Mouse (Mus musculus): Measurements from ENCODE around the gene Foxj2. TPM values are rescaled to one million over a fixed set of nuclear protein-coding genes. Genes with fewer than 3 reads are reported as not detected.

Foxj2 gene
- polyA plus RNA-seq, 1 experiment from 2014 or later, result 6.1 TPM

DNA sequence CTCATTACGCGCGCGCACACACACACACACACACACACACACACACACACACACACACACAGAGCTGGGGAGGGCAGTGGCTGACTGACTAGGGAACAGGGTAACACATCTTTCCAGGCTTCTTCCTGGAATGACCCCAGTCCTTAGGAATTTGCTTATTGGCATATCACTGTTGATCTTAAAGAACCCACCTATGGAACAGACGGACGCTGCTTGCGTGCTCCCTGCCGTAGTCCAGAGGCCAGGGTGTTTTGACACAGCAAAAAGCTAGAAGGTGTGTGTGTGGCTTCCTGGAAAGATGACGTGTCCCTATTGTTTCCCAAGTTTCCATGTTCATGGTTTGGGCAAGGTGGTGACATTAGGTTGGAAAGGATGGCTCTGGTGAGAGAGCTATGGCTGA is 5.5 kb downstream of the Foxj2 start:
- WGBS, result 77% methylated on average over 9 of the region's 9 CpGs
- no peak for ATAC-seq (replicated peaks; ENCODE audit: extremely low read depth, insufficient read depth, low FRiP score)
- Histone ChIP-seq H3K27ac (ENCODE audit: low read length) (peak overlapping the region; percentile 21; the same call in 1 of the 2 replicates), H3K4me1 (ENCODE audit: control insufficient read depth, insufficient read depth, low read length) (peaks cover 55% of the 10 kb centered on the region), H3K4me3 (ENCODE audit: low read length) (no peak overlapping the region), H3K4me2 (ENCODE audit: low read depth, low read length) (peak overlapping the region; percentile 84), H3K9ac (ENCODE audit: low read length) (no peak overlapping the region), H3K27me3 (ENCODE audit: control insufficient read depth, insufficient read depth, low read length) (no peaks in the 10 kb centered on the region), H3K36me3 (ENCODE audit: control insufficient read depth, insufficient read depth) (peaks cover 8% of the 10 kb centered on the region; the same call in 1 of the 2 replicates), H3K9me3 (replicated peaks; ENCODE audit: control insufficient read depth, low read length) (no peaks in the 10 kb centered on the region)

DNA sequence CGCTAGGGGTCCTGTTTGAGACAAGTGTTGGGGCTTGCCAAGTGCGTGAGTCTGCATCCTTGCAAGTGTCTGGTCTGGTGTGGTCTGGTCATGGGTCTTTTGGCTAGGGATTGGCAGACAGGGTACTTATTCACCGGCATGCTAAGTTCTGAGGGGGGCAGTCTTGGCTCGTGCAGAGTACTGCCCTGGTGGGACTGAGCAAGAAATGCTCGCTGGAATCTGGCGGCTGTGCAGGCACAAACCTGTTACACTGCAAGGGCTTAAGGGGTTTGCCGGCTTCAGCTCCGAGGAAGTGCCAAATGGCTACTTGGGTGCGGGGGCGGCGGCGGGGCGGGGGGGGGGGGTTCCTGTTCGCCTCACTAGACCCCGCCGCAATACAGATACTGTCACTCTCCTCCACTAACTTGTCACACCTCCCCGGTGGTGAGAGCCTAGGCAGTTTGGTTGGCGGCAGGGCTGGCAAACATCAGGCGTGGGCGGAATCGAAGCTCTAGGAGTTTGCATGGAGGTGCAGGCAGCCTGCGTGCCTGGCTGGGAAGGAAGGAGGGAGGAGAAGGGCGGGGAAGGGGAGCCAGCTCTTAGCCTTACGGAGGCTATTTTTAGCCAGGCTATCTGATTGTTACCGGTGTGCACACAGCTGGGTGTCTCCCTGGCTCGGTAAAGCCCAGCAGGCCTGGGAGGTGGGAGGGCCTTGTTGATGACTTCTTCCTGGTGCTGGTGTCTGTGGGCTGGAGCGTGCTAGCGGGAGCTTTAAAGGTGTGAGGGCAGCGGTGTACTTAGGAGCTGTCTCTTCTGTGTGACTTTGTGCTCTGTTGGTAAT is 6.4 kb downstream of the Foxj2 start:
- peak overlapping the region; percentile 57 for H3K4me3 ChIP-seq (ENCODE audit: low read length)
- H3K27ac ChIP-seq (ENCODE audit: low read length), result peak overlapping the region; percentile 94
- H3K27me3 ChIP-seq (ENCODE audit: control insufficient read depth, insufficient read depth, low read length), result no peaks in the 10 kb centered on the region
- H3K9ac ChIP-seq (ENCODE audit: low read length), result peak overlapping the region; percentile 75
- 2% methylated on average over 29 of the region's 29 CpGs for WGBS
- H3K4me2 ChIP-seq (ENCODE audit: low read depth, low read length), result peak overlapping the region; percentile 84
- peak; percentile 90 for ATAC-seq (replicated peaks; ENCODE audit: extremely low read depth, insufficient read depth, low FRiP score)
- H3K4me1 ChIP-seq (ENCODE audit: control insufficient read depth, insufficient read depth, low read length), result peaks cover 48% of the 10 kb centered on the region
- H3K9me3 ChIP-seq (replicated peaks; ENCODE audit: control insufficient read depth, low read length), result no peaks in the 10 kb centered on the region
- peaks cover 8% of the 10 kb centered on the region; the same call in 1 of the 2 replicates for H3K36me3 ChIP-seq (ENCODE audit: control insufficient read depth, insufficient read depth)

DNA sequence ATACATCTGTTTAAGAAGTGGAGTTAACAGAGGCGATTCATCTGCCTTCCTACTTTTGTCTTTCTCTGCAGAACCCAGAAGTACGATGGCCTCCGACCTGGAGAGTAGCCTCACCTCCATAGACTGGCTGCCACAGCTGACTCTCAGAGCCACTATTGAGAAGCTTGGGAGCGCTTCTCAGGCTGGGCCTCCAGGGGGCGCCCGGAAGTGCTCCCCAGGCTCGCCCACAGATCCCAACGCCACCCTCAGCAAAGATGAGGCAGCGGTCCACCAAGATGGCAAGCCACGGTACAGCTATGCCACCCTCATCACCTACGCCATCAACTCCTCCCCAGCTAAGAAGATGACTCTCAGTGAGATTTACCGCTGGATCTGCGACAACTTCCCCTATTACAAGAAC is 8.4 kb downstream of the Foxj2 start:
- peaks cover 8% of the 10 kb centered on the region; the same call in 1 of the 2 replicates for H3K36me3 ChIP-seq (ENCODE audit: control insufficient read depth, insufficient read depth)
- peaks cover 33% of the 10 kb centered on the region for H3K4me1 ChIP-seq (ENCODE audit: control insufficient read depth, insufficient read depth, low read length)
- no peak overlapping the region for H3K27ac ChIP-seq (ENCODE audit: low read length)
- H3K27me3 ChIP-seq (ENCODE audit: control insufficient read depth, insufficient read depth, low read length), result no peaks in the 10 kb centered on the region
- H3K4me3 ChIP-seq (ENCODE audit: low read length), result no peak overlapping the region
- ATAC-seq (replicated peaks; ENCODE audit: extremely low read depth, insufficient read depth, low FRiP score), result no peak
- H3K9ac ChIP-seq (ENCODE audit: low read length), result no peak overlapping the region
- no peaks in the 10 kb centered on the region for H3K9me3 ChIP-seq (replicated peaks; ENCODE audit: control insufficient read depth, low read length)
- 52% methylated on average over 13 of the region's 13 CpGs for WGBS
- no peak overlapping the region for H3K4me2 ChIP-seq (ENCODE audit: low read depth, low read length)

DNA sequence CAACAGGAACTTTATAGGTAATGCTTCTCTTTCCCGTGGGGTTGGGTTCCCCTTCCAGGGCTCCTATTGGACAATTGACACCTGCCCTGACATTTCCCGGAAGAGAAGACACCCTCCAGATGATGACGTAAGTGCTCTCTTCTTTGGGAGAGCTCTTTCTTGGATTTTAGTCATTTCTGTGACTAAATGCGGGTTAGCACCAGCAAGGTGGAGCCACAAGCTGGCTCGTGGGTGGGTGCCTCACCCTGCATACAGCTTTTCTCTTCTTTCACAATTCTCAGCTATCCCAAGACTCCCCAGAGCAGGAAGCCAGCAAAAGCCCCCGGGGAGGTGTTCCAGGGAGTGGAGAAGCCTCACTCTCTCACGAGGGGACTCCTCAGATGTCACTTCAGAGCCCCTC is 13.2 kb downstream of the Foxj2 start:
- no peak overlapping the region for H3K4me3 ChIP-seq (ENCODE audit: low read length)
- 0 out of 2 replicates have a peak, but pooled peaks cover 5% of the 10 kb centered on the region for H3K9me3 ChIP-seq (replicated peaks; ENCODE audit: control insufficient read depth, low read length)
- ATAC-seq (replicated peaks; ENCODE audit: extremely low read depth, insufficient read depth, low FRiP score), result no peak
- H3K27me3 ChIP-seq (ENCODE audit: control insufficient read depth, insufficient read depth, low read length), result no peaks in the 10 kb centered on the region
- peaks cover 42% of the 10 kb centered on the region for H3K36me3 ChIP-seq (ENCODE audit: control insufficient read depth, insufficient read depth)
- H3K4me2 ChIP-seq (ENCODE audit: low read depth, low read length), result no peak overlapping the region
- WGBS, result 79% methylated on average over 7 of the region's 7 CpGs
- no peak overlapping the region for H3K9ac ChIP-seq (ENCODE audit: low read length)
- H3K4me1 ChIP-seq (ENCODE audit: control insufficient read depth, insufficient read depth, low read length), result no peaks in the 10 kb centered on the region
- no peak overlapping the region for H3K27ac ChIP-seq (ENCODE audit: low read length)

DNA sequence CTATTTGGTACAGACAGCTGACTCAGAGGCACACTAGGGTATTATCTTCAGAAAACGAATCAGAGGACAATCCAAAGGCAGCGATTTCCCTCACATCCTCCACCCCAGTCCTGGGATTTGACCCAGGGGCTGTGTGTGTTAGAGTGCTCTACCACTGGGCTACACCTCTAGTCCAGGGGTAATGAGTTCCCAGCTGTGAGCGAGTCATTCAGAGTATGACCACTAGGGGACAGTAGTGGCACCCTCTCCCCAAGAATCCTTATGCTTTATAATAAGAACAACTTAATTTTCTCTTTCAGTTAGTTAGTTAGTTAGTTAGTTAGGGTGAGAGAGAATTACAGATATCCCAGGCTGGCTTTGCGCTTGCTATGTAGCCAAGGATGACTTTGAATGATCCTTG is 14.7 kb downstream of the Foxj2 start:
- ATAC-seq (replicated peaks; ENCODE audit: extremely low read depth, insufficient read depth, low FRiP score), result no peak
- H3K4me3 ChIP-seq (ENCODE audit: low read length), result no peak overlapping the region
- WGBS, result 73% methylated on average over 4 of the region's 4 CpGs
- H3K36me3 ChIP-seq (ENCODE audit: control insufficient read depth, insufficient read depth), result peaks cover 45% of the 10 kb centered on the region
- H3K27ac ChIP-seq (ENCODE audit: low read length), result no peak overlapping the region
- H3K4me1 ChIP-seq (ENCODE audit: control insufficient read depth, insufficient read depth, low read length), result no peaks in the 10 kb centered on the region
- no peak overlapping the region for H3K9ac ChIP-seq (ENCODE audit: low read length)
- H3K27me3 ChIP-seq (ENCODE audit: control insufficient read depth, insufficient read depth, low read length), result no peaks in the 10 kb centered on the region
- H3K9me3 ChIP-seq (replicated peaks; ENCODE audit: control insufficient read depth, low read length), result 0 out of 2 replicates have a peak, but pooled peaks cover 5% of the 10 kb centered on the region
- no peak overlapping the region for H3K4me2 ChIP-seq (ENCODE audit: low read depth, low read length)

DNA sequence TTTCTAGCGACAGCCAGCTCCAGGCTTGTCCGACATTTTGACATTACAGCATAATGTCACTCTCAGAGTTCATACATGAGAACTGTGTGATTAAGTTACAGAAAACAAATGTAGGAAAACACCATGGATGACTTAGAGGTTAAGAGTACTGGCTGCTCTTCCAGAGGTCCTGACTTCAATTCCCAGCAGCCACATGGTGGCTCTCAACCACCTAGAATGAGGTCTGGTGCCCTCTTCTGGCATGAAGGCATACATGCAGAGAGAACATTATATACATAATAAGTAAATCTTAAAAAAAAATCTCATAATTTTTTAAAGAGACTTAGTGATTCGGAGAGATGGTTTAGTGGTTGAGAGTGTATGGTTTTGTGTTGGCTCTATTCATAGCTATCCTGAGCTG is 17.3 kb downstream of the Foxj2 start:
- no peak overlapping the region for H3K4me2 ChIP-seq (ENCODE audit: low read depth, low read length)
- H3K27ac ChIP-seq (ENCODE audit: low read length), result no peak overlapping the region
- H3K9me3 ChIP-seq (replicated peaks; ENCODE audit: control insufficient read depth, low read length), result 0 out of 2 replicates have a peak, but pooled peaks cover 5% of the 10 kb centered on the region
- peaks cover 68% of the 10 kb centered on the region for H3K36me3 ChIP-seq (ENCODE audit: control insufficient read depth, insufficient read depth)
- H3K27me3 ChIP-seq (ENCODE audit: control insufficient read depth, insufficient read depth, low read length), result no peaks in the 10 kb centered on the region
- ATAC-seq (replicated peaks; ENCODE audit: extremely low read depth, insufficient read depth, low FRiP score), result no peak
- WGBS, result 97% methylated on average over 3 of the region's 3 CpGs
- no peak overlapping the region for H3K4me3 ChIP-seq (ENCODE audit: low read length)
- H3K4me1 ChIP-seq (ENCODE audit: control insufficient read depth, insufficient read depth, low read length), result no peaks in the 10 kb centered on the region
- no peak overlapping the region for H3K9ac ChIP-seq (ENCODE audit: low read length)

DNA sequence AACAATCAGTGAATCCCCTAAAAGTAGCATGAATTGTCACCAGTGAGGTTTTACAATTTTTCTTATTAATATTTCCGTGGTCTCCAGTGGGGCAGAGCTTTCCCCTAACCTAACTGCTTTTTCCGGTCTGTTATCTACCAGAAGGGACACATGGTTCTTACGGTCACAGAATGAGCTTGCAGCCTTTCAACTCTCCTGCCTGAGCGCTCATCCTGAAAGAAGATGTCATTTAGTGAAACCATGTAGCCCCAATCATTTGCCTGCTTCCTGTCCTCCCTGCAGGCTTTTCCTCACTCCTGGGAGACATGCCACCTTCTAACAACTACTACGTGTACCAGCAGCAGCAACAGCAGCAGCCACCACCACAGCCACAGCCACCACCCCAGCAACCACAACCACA is 17.8 kb downstream of the Foxj2 start:
- Histone ChIP-seq H3K4me2 (ENCODE audit: low read depth, low read length) (no peak overlapping the region), H3K9me3 (replicated peaks; ENCODE audit: control insufficient read depth, low read length) (0 out of 2 replicates have a peak, but pooled peaks cover 5% of the 10 kb centered on the region), H3K36me3 (ENCODE audit: control insufficient read depth, insufficient read depth) (peaks cover 66% of the 10 kb centered on the region), H3K4me1 (ENCODE audit: control insufficient read depth, insufficient read depth, low read length) (no peaks in the 10 kb centered on the region), H3K27ac (ENCODE audit: low read length) (no peak overlapping the region), H3K9ac (ENCODE audit: low read length) (no peak overlapping the region), H3K27me3 (ENCODE audit: control insufficient read depth, insufficient read depth, low read length) (no peaks in the 10 kb centered on the region), H3K4me3 (ENCODE audit: low read length) (no peak overlapping the region)
- 91% methylated on average over 5 of the region's 5 CpGs for WGBS
- ATAC-seq (replicated peaks; ENCODE audit: extremely low read depth, insufficient read depth, low FRiP score), result no peak

DNA sequence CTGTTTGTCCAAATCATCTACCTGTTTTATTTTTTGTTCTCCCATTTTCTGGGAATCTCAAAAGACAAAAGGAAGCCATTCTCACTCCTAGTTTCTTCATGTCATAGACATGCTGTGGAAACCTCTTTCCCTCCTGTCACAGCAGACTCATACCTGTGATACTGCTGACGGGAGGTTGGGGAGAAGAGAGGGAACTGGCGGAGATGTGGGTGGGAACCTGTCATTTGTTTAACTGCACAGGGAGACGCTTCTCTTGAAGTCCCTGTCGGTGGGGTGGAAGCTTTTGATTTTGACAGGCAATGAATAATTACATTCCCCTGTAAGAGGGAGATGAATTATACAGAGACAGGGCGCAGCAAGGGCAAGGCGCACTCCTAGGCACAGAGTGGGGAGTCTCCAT is 24.0 kb downstream of the Foxj2 start:
- peaks cover 44% of the 10 kb centered on the region for H3K36me3 ChIP-seq (ENCODE audit: control insufficient read depth, insufficient read depth)
- no peak overlapping the region for H3K9ac ChIP-seq (ENCODE audit: low read length)
- no peaks in the 10 kb centered on the region; the same call in 1 of the 2 replicates for H3K9me3 ChIP-seq (replicated peaks; ENCODE audit: control insufficient read depth, low read length)
- H3K27ac ChIP-seq (ENCODE audit: low read length), result no peak overlapping the region
- WGBS, result 83% methylated on average over 6 of the region's 6 CpGs
- no peak overlapping the region for H3K4me3 ChIP-seq (ENCODE audit: low read length)
- H3K4me2 ChIP-seq (ENCODE audit: low read depth, low read length), result no peak overlapping the region
- H3K4me1 ChIP-seq (ENCODE audit: control insufficient read depth, insufficient read depth, low read length), result no peaks in the 10 kb centered on the region
- ATAC-seq (replicated peaks; ENCODE audit: extremely low read depth, insufficient read depth, low FRiP score), result no peak
- no peaks in the 10 kb centered on the region for H3K27me3 ChIP-seq (ENCODE audit: control insufficient read depth, insufficient read depth, low read length)

DNA sequence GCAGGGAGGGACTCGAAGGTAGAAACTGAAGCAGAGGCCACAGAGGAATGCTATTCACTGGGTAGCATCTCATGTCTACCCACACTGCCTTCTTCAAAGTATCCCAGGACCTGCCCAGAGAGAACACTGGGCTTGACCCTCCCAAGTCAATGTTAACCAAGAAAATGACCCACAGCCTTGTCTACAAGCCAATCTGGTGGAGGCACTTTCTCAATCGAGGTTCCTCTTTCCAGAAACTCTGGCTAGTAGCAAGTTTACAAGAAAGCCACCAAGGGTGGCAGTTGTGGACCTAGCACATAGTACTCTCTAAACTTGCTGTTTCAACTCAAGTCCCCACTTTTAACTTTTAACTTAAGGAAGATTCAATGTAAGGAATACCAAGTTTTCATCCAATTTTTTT is 33.0 kb downstream of the Foxj2 start:
- no peaks in the 10 kb centered on the region for H3K27me3 ChIP-seq (ENCODE audit: control insufficient read depth, insufficient read depth, low read length)
- no peak overlapping the region for H3K4me2 ChIP-seq (ENCODE audit: low read depth, low read length)
- no peak for ATAC-seq (replicated peaks; ENCODE audit: extremely low read depth, insufficient read depth, low FRiP score)
- no peaks in the 10 kb centered on the region for H3K9me3 ChIP-seq (replicated peaks; ENCODE audit: control insufficient read depth, low read length)
- no peak overlapping the region for H3K9ac ChIP-seq (ENCODE audit: low read length)
- no peak overlapping the region for H3K4me3 ChIP-seq (ENCODE audit: low read length)
- 58% methylated on average over 2 of the region's 2 CpGs for WGBS
- no peaks in the 10 kb centered on the region for H3K36me3 ChIP-seq (ENCODE audit: control insufficient read depth, insufficient read depth)
- no peaks in the 10 kb centered on the region for H3K4me1 ChIP-seq (ENCODE audit: control insufficient read depth, insufficient read depth, low read length)
- H3K27ac ChIP-seq (ENCODE audit: low read length), result no peak overlapping the region

All from heart, embryonic 16.5 days (tissue).